Mouse (Mus musculus): ENCODE data around the gene Efl1. TPM values are rescaled to one million over a fixed set of nuclear protein-coding genes. Genes with fewer than 3 reads are reported as not detected.
A peak's percentile ranks its signal among the peaks of the same experiment; 100 is the strongest.
"Not testable (repeated sequence)": the region's sequence is repeated elsewhere in the genome, so short reads cannot be mapped to it uniquely, and the experiment has no call there.

Gene Efl1
- polyA plus RNA-seq, 1 experiment from 2014 or later, result 16.7 TPM

- Histone ChIP-seq H3K9ac (0 out of 2 replicates have a peak overlapping the region, but pooled peaks have one; percentile 10), H3K27ac (replicated peaks) (peak overlapping the region; percentile 76), H3K27me3 (no peaks in the 10 kb centered on the region), H3K9me3 (no peaks in the 10 kb centered on the region), H3K4me2 (peak overlapping the region; percentile 4; the same call in 1 of the 2 replicates), H3K4me1 (replicated peaks) (peaks cover 30% of the 10 kb centered on the region), H3K36me3 (no peaks in the 10 kb centered on the region), H3K4me3 (no peak overlapping the region)
- 0 out of 2 replicates have a peak, but pooled peaks have one; percentile 41 for ATAC-seq (ENCODE audit: low read depth)
- WGBS, result 74% methylated on average over 18 of the region's 18 CpGs
Observed at GRCm38 (mm10) chr7:82744167-82744715, 95.8 kb downstream of the Efl1 start.

GRCm38 (mm10) chr7:82748812-82749211 is 100.4 kb downstream of the Efl1 start:
- Histone ChIP-seq H3K4me1 (replicated peaks) (peaks cover 25% of the 10 kb centered on the region), H3K9me3 (no peaks in the 10 kb centered on the region), H3K4me3 (no peak overlapping the region), H3K27me3 (no peaks in the 10 kb centered on the region), H3K27ac (replicated peaks) (no peak overlapping the region), H3K4me2 (no peak overlapping the region), H3K9ac (no peak overlapping the region), H3K36me3 (peaks cover 5% of the 10 kb centered on the region; the same call in 1 of the 2 replicates)
- 78% methylated on average over 2 of the region's 2 CpGs for WGBS
- no peak for ATAC-seq (ENCODE audit: low read depth)

- no peak for ATAC-seq (ENCODE audit: low read depth)
- Histone ChIP-seq H3K27ac (replicated peaks) (no peak overlapping the region), H3K9ac (no peak overlapping the region), H3K36me3 (peaks cover 5% of the 10 kb centered on the region; the same call in 1 of the 2 replicates), H3K9me3 (no peaks in the 10 kb centered on the region), H3K27me3 (no peaks in the 10 kb centered on the region), H3K4me2 (no peak overlapping the region), H3K4me3 (no peak overlapping the region), H3K4me1 (replicated peaks) (peaks cover 20% of the 10 kb centered on the region)
- WGBS, result 91% methylated on average over 8 of the region's 8 CpGs
Observed at GRCm38 (mm10) chr7:82749239-82749638, 100.8 kb downstream of the Efl1 start.

GRCm38 (mm10) chr7:82752171-82753085 is 104.0 kb downstream of the Efl1 start:
- no peak for ATAC-seq (ENCODE audit: low read depth)
- peaks cover 10% of the 10 kb centered on the region for H3K4me1 ChIP-seq (replicated peaks)
- H3K4me2 ChIP-seq, result no peak overlapping the region
- H3K27ac ChIP-seq (replicated peaks), result peak overlapping the region; percentile 33; the same call in 1 of the 2 replicates
- peaks cover 9% of the 10 kb centered on the region for H3K36me3 ChIP-seq
- no peak overlapping the region for H3K4me3 ChIP-seq
- H3K27me3 ChIP-seq, result no peaks in the 10 kb centered on the region
- 73% methylated on average over 8 of the region's 8 CpGs for WGBS
- no peaks in the 10 kb centered on the region for H3K9me3 ChIP-seq
- H3K9ac ChIP-seq, result no peak overlapping the region

GRCm38 (mm10) chr7:82755602-82756155 is 107.3 kb downstream of the Efl1 start:
- H3K4me1 ChIP-seq (replicated peaks), result peaks cover 10% of the 10 kb centered on the region
- no peak overlapping the region for H3K27ac ChIP-seq (replicated peaks)
- no peak overlapping the region for H3K4me2 ChIP-seq
- H3K36me3 ChIP-seq, result peaks cover 7% of the 10 kb centered on the region
- WGBS, result 94% methylated on average over 8 of the region's 8 CpGs
- ATAC-seq (ENCODE audit: low read depth), result no peak
- H3K9me3 ChIP-seq, result no peaks in the 10 kb centered on the region
- H3K4me3 ChIP-seq, result no peak overlapping the region
- H3K27me3 ChIP-seq, result no peaks in the 10 kb centered on the region
- no peak overlapping the region for H3K9ac ChIP-seq

- H3K4me1 ChIP-seq (replicated peaks), result no peaks in the 10 kb centered on the region; the same call in 1 of the 2 replicates
- 95% methylated on average over 4 of the region's 4 CpGs for WGBS
- H3K9ac ChIP-seq, result no peak overlapping the region
- no peak for ATAC-seq (ENCODE audit: low read depth)
- H3K4me3 ChIP-seq, result no peak overlapping the region
- H3K9me3 ChIP-seq, result no peaks in the 10 kb centered on the region
- H3K36me3 ChIP-seq, result peaks cover 16% of the 10 kb centered on the region
- H3K27ac ChIP-seq (replicated peaks), result no peak overlapping the region
- no peaks in the 10 kb centered on the region for H3K27me3 ChIP-seq
- H3K4me2 ChIP-seq, result no peak overlapping the region
Observed at GRCm38 (mm10) chr7:82758521-82758920, 110.1 kb downstream of the Efl1 start.

GRCm38 (mm10) chr7:82759091-82759490 is 110.7 kb downstream of the Efl1 start:
- no peaks in the 10 kb centered on the region for H3K27me3 ChIP-seq
- H3K9me3 ChIP-seq, result no peaks in the 10 kb centered on the region
- no peak overlapping the region for H3K27ac ChIP-seq (replicated peaks)
- no peak overlapping the region for H3K9ac ChIP-seq
- no peaks in the 10 kb centered on the region for H3K4me1 ChIP-seq (replicated peaks)
- ATAC-seq (ENCODE audit: low read depth), result no peak
- 89% methylated on average over 4 of the region's 4 CpGs for WGBS
- no peak overlapping the region for H3K4me3 ChIP-seq
- peaks cover 16% of the 10 kb centered on the region for H3K36me3 ChIP-seq
- H3K4me2 ChIP-seq, result no peak overlapping the region

GRCm38 (mm10) chr7:82764951-82765350 is 116.5 kb downstream of the Efl1 start:
- no peaks in the 10 kb centered on the region for H3K9me3 ChIP-seq
- peaks cover 16% of the 10 kb centered on the region for H3K36me3 ChIP-seq
- H3K4me2 ChIP-seq, result no peak overlapping the region
- no peak overlapping the region for H3K4me3 ChIP-seq
- peaks cover 8% of the 10 kb centered on the region for H3K4me1 ChIP-seq (replicated peaks)
- H3K9ac ChIP-seq, result no peak overlapping the region
- no peak for ATAC-seq (ENCODE audit: low read depth)
- no peak overlapping the region for H3K27ac ChIP-seq (replicated peaks)
- no peaks in the 10 kb centered on the region for H3K27me3 ChIP-seq
- 92% methylated on average over 1 of the region's 1 CpGs for WGBS

GRCm38 (mm10) chr7:82766623-82767022 is 118.2 kb downstream of the Efl1 start:
- Histone ChIP-seq H3K36me3 (peaks cover 16% of the 10 kb centered on the region), H3K4me2 (no peak overlapping the region), H3K4me1 (replicated peaks) (peaks cover 16% of the 10 kb centered on the region), H3K4me3 (no peak overlapping the region), H3K27ac (replicated peaks) (no peak overlapping the region), H3K27me3 (no peaks in the 10 kb centered on the region), H3K9me3 (0 out of 2 replicates have a peak, but pooled peaks cover 2% of the 10 kb centered on the region), H3K9ac (no peak overlapping the region)
- WGBS, result 79% methylated on average over 6 of the region's 6 CpGs
- no peak for ATAC-seq (ENCODE audit: low read depth)

GRCm38 (mm10) chr7:82770207-82770606 is 121.8 kb downstream of the Efl1 start:
- WGBS, result 42% methylated on average over 6 of the region's 6 CpGs
- Histone ChIP-seq H3K9ac (no peak overlapping the region), H3K27ac (replicated peaks) (peak overlapping the region; percentile 43)

GRCm38 (mm10) chr7:82770957-82771660 is 122.7 kb downstream of the Efl1 start:
- not testable (repeated sequence) for H3K9me3 ChIP-seq; H3K27ac ChIP-seq (replicated peaks); H3K36me3 ChIP-seq; H3K9ac ChIP-seq; H3K4me2 ChIP-seq; H3K27me3 ChIP-seq; H3K4me3 ChIP-seq
- peaks cover 33% of the 10 kb centered on the region for H3K4me1 ChIP-seq (replicated peaks)
- ATAC-seq (ENCODE audit: low read depth), result peak; percentile 97
- 81% methylated on average over 29 of the region's 29 CpGs for WGBS

More at GRCm38 (mm10) chr7:82770207-82770606, 121.8 kb downstream of the Efl1 start:
- Histone ChIP-seq H3K4me3 (no peak overlapping the region), H3K9me3 (0 out of 2 replicates have a peak, but pooled peaks cover 2% of the 10 kb centered on the region), H3K27me3 (no peaks in the 10 kb centered on the region), H3K36me3 (peaks cover 7% of the 10 kb centered on the region), H3K4me1 (replicated peaks) (peaks cover 33% of the 10 kb centered on the region), H3K4me2 (no peak overlapping the region)
- peak; percentile 10; the same call in 1 of the 2 replicates for ATAC-seq (ENCODE audit: low read depth)

All from neural tube, embryonic 13.5 days (tissue).